Mouse (Mus musculus) Muller cell, postnatal 12 days (primary cell): Measurements from ENCODE around the gene Lrrc17.

Experiments used
- DNase-seq: peaks from one replicate; pipeline ENCODE4 v3.0.0-alpha.2; 2015; ENCODE audit errors: inconsistent ontology term

Gene Lrrc17

DNA sequence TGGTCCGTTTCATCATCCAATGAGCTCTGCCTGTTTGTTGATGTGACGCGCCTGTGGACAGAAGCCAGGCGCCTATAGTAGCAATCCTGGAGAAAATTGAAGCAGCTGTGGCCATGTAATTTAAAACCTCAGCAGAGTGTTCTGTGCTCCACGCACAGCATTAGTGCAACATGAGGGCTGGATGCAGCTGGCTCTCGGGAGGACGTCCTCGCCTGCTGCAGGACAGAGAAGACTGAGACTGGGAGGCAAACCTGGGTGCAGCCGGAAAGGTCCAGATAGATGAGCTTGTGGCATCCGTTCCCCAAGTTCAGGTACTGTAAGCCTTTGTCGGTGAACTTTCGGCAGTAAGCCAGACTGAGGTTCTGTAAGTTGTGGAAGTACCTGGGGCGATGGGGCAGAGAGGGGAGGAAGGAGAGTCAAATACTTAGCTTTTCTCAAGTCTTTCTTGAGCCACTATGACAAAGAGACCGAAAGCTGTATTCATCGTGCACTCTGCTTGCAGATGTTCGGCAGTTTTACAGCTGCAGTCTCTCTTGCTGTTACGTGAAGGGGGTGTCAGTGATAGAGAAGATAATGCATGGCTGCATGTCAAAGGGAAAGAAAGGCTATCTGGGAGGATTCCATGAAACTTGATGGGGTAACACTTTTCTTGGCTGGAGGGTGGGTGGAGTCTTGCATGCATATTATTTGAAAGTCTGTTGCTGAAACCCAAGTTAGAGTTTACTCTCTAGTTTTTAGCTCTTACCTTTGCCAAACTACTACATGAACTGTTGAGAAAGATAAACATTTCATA lies at the start of gene Lrrc17:
Gene Lrrc17 (plus strand): TSS at position 151 of the 793 bp plus-strand sequence.
- no peak for DNase-seq

GRCm38 (mm10) chr5:21494781-21495180 lies 48.6 kb upstream of the Lrrc17 start:
- DNase-seq = no peak

GRCm38 (mm10) chr5:21496321-21496720 lies 47.0 kb upstream of the Lrrc17 start:
- DNase-seq = no peak

DNA sequence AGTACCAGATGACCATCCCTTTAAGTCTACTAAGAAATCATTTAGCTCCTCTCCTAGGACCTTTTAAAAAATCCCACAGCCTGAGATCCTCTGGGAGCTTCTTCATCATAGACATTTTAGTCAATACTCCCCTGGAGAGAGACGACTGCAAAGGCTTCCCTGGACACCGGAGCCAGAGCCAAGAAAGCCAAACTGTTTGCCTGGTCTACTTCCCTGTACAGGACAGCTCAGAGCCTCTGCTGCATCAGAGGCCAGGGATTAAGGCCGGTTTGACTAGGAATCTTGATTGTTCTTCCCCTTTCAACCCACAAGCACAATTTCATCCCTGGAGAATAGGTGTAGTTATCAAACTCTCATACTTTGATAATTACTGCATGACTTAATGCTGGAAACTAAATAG lies 46.5 kb upstream of the Lrrc17 start:
- DNase-seq = no peak

DNA sequence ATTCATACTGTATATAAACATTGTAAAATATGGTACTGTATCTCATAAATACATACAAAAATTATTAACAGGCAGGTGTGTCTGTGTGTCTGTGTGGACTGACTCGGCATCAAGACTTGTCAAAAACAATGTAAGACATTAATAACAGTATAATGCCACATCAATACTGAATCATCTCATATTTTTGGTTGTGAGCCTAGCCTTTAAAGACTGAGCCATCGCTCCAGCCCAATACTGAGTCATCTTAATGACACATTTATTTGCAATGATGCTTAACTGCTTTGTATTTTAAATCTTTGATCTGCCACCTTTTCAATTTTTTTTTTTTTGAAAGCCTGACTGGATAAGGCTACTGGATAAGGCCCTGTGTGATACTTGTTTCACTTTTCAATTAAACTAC lies 44.9 kb upstream of the Lrrc17 start:
- DNase-seq = peak; percentile 60

DNA sequence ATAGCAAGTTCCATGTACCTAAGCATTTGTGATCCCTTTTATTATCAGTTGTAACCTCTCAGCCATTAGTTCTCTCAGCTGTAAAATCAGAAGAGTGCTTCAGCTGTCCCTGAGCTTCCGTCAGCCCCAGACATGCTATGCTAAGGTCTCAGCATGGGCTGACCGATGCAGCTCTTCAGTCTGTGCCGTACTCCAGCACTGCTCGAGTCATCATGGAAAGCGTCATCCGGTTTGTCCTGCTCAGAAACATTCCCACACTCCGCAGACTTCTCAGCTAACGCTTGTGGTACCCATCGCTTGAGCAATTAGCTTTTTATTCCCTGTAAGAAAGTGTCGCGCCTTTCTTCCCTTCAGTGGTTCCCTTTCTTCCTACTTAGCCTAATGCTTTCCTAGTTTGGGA lies 44.4 kb upstream of the Lrrc17 start:
- no peak for DNase-seq

GRCm38 (mm10) chr5:21500133-21500532 lies 43.2 kb upstream of the Lrrc17 start:
- DNase-seq = no peak

DNA sequence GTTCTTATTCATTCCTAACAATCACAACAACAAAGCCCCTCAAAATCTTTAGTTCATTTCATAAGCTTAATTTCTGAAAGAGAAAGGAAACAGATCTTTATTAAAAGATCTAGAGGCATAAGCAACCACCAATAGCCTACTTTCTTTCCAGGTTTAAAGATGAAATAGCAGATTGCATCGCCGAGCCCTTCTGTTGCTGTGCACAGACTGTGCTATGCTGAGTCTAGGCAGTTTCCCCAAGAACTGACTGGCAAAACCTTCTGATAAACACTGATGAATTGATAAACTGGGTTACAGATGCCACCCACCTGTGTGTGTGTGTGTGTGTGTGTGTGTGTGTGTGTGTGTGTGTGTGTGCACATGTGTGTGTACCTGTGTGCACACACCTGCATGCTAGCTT lies 42.4 kb upstream of the Lrrc17 start:
- no peak for DNase-seq

DNA sequence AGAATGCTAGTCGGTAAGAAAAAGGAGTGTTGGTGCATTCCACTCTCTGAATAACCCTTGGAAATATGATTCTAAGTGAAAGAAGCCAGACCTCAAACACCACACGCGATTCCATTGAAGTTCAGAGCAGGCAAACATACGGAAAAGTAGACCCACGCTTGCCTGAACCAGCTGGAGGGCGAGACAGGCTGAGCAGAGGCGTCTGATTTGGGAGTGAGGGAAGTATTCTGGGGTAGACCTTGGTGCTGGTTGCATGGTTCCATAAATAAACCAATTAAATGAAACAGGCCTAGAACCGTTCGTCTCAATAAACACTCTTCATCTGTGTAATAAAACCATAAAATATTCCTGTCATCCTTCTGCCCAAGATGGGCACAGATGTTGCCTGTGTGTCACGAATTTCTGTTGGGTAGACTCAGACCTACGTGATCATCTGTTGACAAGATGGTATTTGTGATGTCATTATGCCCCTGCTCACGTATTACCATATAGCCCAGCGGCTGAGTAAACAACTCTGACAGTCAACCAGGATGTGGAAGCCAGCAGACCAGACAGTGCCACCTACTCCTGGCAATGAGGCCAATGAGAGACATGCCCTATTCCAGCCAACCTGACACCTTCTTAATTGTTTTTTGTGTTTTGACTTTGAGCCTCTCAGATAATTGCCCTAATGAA lies 40.3 kb upstream of the Lrrc17 start:
- no peak for DNase-seq

- no peak for DNase-seq
These were observed 38.2 kb upstream of the Lrrc17 start for GRCm38 (mm10) chr5:21505159-21505558.

- DNase-seq = no peak
These were observed 36.5 kb upstream of the Lrrc17 start for GRCm38 (mm10) chr5:21506887-21507286.

DNA sequence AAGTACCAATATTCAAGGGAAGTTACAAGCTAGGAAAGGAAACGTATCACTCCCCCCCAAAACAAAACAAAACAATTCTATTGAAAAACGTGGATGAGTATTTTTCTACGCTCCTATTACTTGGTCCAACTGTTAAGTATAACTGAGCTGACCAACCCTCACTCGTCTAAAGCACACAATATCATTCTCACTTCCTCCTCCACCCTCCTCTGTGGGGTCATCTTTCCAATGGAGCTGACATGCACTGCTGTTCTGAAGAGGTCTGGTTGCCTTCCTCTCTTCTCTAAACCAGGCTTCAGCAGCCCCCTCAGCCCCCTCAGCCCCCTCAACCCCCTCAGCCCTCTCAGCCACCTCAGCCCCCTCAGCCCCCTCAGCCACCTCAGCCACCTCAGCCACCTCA lies 33.6 kb upstream of the Lrrc17 start:
- DNase-seq = no peak

GRCm38 (mm10) chr5:21513363-21513762 lies 30.0 kb upstream of the Lrrc17 start:
- DNase-seq = no peak

DNA sequence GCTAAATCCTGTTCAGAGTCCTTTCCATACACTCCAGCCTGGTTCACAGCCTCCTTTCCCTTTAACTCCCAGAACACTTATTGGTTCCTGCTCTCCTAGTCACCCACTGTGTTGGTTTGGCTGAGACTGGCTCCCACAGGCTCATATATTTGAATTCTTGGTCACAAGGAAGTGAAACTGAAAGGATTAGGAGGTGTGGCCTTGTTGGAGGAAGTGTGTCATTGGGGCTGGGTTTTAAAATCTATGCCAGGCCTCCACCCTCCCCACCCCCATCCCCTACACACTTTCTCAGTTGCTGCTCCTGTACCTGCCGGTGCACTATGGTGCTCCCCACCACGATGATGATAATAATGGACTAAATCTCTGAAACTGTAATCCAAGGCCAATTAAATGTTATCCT lies 25.8 kb upstream of the Lrrc17 start:
- DNase-seq = no peak

- no peak for DNase-seq
These were observed 25.2 kb upstream of the Lrrc17 start for GRCm38 (mm10) chr5:21518207-21518606.

DNA sequence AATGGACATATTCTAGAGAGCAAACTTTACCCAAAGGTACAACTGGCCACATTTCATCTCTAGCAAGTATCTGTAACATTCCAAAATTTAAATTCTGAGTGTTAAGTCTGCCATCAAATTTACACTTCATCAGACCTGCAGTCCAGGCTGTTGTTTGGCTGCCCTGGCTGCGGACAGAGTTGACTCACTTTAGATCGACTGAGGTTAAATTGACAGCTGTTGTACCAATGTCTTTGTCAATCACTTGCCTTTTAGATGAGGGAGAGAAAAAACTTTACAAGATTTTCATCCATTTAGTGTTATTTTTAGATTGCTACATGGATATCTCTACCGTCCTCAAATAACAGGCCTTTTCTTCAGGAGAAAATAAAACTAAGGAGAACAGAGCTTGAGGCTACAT lies 24.2 kb upstream of the Lrrc17 start:
- no peak for DNase-seq

DNA sequence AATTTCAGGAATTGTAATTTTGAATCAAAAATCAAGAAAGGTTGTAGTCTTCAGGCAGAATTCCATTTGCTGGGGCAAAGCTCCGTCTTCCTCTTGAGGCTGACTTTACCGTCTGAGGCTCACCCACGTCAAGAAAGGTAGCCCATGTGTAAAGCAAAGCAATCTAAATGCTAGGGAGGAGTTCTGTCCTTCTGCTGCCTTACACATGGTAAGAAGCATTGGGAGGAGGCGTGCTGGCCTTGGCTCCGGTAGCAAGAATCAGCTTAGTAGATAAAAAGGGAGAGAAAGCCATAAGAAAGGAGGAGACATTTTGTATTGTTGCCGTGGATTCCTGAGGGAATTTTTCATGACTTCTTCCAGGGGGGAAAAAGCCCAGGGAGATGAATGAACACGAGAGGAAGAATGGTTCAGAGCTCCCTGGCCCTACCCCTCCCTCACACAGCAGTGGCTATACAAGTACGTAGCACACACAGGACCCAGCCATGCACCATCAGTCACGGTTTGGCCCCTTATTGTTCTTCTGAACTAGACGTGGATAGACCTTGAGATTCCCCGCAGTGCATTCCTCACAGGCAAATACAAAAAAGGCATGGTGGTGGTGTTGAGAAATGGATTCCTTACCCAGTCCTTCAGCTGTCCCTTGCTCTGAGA lies 16.4 kb upstream of the Lrrc17 start:
- DNase-seq = no peak

DNA sequence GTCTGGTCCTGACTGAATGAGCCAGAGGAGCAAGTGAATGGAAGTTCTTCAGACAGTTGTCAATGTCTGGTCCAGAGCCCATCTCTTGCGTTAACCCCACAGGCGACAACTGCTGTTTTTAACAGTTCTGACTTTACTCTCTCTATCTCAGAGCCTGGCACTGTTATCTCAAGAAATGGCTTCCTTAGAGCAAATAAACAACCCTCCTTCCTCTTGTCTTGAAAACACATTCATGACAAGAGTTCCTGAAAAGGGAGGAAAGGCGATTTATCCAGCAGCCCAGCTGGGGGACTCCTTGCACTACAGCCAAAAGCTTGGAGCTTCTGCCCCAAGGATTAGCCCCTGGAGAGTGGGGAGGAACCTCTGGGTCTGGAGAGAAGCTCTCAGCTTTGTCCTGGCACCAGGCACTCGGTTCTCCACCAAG lies 15.9 kb upstream of the Lrrc17 start:
- DNase-seq = no peak

GRCm38 (mm10) chr5:21528068-21528842 lies 15.1 kb upstream of the Lrrc17 start:
- no peak for DNase-seq

- no peak for DNase-seq
These were observed 14.1 kb upstream of the Lrrc17 start for GRCm38 (mm10) chr5:21529110-21529720.

DNA sequence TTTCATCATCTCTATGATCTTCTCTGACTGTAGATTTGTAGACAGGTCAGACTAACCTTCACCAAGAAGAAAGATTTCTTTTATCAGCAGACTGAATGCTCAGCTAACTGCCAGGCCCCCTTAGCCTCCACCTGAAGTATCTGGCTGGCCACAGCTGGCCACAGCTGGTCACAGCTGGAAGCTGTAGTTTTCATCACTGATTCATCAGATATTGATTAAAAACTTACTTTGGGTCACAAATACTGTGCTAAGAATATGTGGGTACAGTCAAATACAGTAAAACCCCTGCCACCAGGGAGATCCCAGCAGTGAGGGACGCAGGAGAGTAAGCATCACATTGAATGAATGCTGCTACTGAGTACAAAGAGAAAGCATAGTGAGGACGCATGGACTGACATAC lies 11.2 kb upstream of the Lrrc17 start:
- no peak for DNase-seq

GRCm38 (mm10) chr5:21532921-21533320 lies 10.4 kb upstream of the Lrrc17 start:
- DNase-seq = no peak
